Mouse (Mus musculus): ENCODE results near the gene Tmem9. TPM values are rescaled to one million over a fixed set of nuclear protein-coding genes. Genes with fewer than 3 reads are reported as not detected.
A peak's percentile ranks its signal among the peaks of the same experiment; 100 is the strongest.

Gene Tmem9
- total RNA-seq, 2 experiments from 2014 or later = 63.3 to 65.0 TPM

- intact Hi-C loops (cut with DNase I) = no loop called here
These were observed 10.6 kb downstream of the Tmem9 start for GRCm38 (mm10) chr1:136018390-136019189.

GRCm38 (mm10) chr1:136030201-136030600 lies 22.3 kb downstream of the Tmem9 start:
- intact Hi-C loops (cut with DNase I) = no loop called here
- no peak for DNase-seq (ENCODE audit: low spot score in 2 of 2)

More at GRCm38 (mm10) chr1:136018390-136019189, 10.6 kb downstream of the Tmem9 start:
- no peak for DNase-seq (ENCODE audit: low spot score in 2 of 2)

- intact Hi-C loops (cut with DNase I) = no loop called here
- DNase-seq (ENCODE audit: low spot score in 2 of 2) = no peak
These were observed 23.7 kb downstream of the Tmem9 start for GRCm38 (mm10) chr1:136031697-136032096.

GRCm38 (mm10) chr1:136032961-136033360 lies 25.0 kb downstream of the Tmem9 start:
- intact Hi-C loops (cut with DNase I) = no loop called here

GRCm38 (mm10) chr1:136038746-136039538 lies 31.0 kb downstream of the Tmem9 start:
- peak; percentile 41 to 82 for DNase-seq (ENCODE audit: low spot score in 2 of 2)
- intact Hi-C loops (cut with DNase I) = no loop called here

More at GRCm38 (mm10) chr1:136032961-136033360, 25.0 kb downstream of the Tmem9 start:
- DNase-seq (ENCODE audit: low spot score in 2 of 2) = no peak

GRCm38 (mm10) chr1:136040452-136040851 lies 32.5 kb downstream of the Tmem9 start:
- intact Hi-C loops (cut with DNase I) = loop anchor here (5.0 kb wide), 1 partner anchor 482 kb away; no protein-coding TSS in a partner anchor

GRCm38 (mm10) chr1:136040874-136041273 lies 32.9 kb downstream of the Tmem9 start:
- DNase-seq (ENCODE audit: low spot score in 2 of 2) = peak in 1 of 2 experiments; percentile 44
- intact Hi-C loops (cut with DNase I) = loop anchor here (5.0 kb wide), 1 partner anchor 481 kb away; no protein-coding TSS in a partner anchor

More at GRCm38 (mm10) chr1:136040452-136040851, 32.5 kb downstream of the Tmem9 start:
- no peak for DNase-seq (ENCODE audit: low spot score in 2 of 2)

- intact Hi-C loops (cut with DNase I) = loop anchor here (5.0 kb wide), 2 partner anchors 167 to 412 kb away; partner anchors contain the start of gene Mroh3
- peak; percentile 67 to 75 for DNase-seq (ENCODE audit: low spot score in 2 of 2)
These were observed 37.8 kb downstream of the Tmem9 start for GRCm38 (mm10) chr1:136045774-136046173.

- intact Hi-C loops (cut with DNase I) = loop anchor here (5.0 kb wide), 2 partner anchors 165 to 410 kb away; partner anchors contain the start of gene Mroh3
- DNase-seq (ENCODE audit: low spot score in 2 of 2) = no peak
These were observed 39.5 kb downstream of the Tmem9 start for GRCm38 (mm10) chr1:136047432-136047831.

GRCm38 (mm10) chr1:136047894-136048293 lies 39.9 kb downstream of the Tmem9 start:
- intact Hi-C loops (cut with DNase I) = loop anchor here (5.0 kb wide), 2 partner anchors 164 to 409 kb away; partner anchors contain the start of gene Mroh3
- DNase-seq (ENCODE audit: low spot score in 2 of 2) = no peak

- intact Hi-C loops (cut with DNase I) = loop anchor here (2.0 kb wide), 2 partner anchors 26 to 116 kb away; no protein-coding TSS in a partner anchor
- DNase-seq (ENCODE audit: low spot score in 2 of 2) = peak in 1 of 2 experiments; percentile 61
These were observed 42.5 kb downstream of the Tmem9 start, which contains the start of gene Ascl5 for GRCm38 (mm10) chr1:136050312-136051012. TSS of gene Ascl5 (plus strand) at chr1:136050804.

GRCm38 (mm10) chr1:136051013-136051315 lies 43.0 kb downstream of the Tmem9 start:
- intact Hi-C loops (cut with DNase I) = loop anchor here (2.0 kb wide), 2 partner anchors 26 to 116 kb away; no protein-coding TSS in a partner anchor
- DNase-seq (ENCODE audit: low spot score in 2 of 2) = peak in 1 of 2 experiments; percentile 45

GRCm38 (mm10) chr1:136051465-136051864 lies 43.5 kb downstream of the Tmem9 start:
- intact Hi-C loops (cut with DNase I) = loop anchor here (2.0 kb wide), 2 partner anchors 25 to 115 kb away; no protein-coding TSS in a partner anchor

GRCm38 (mm10) chr1:136052547-136052946 lies 44.6 kb downstream of the Tmem9 start, which contains the start of gene Cacna1s:
TSS of gene Cacna1s (plus strand) at chr1:136052750.
- intact Hi-C loops (cut with DNase I) = no loop called here
- DNase-seq (ENCODE audit: low spot score in 2 of 2) = no peak

More at GRCm38 (mm10) chr1:136051465-136051864, 43.5 kb downstream of the Tmem9 start:
- peak; percentile 81 to 93 for DNase-seq (ENCODE audit: low spot score in 2 of 2)

- intact Hi-C loops (cut with DNase I) = loop anchor here (2.0 kb wide), 1 partner anchor 77 kb away; no protein-coding TSS in a partner anchor
- DNase-seq (ENCODE audit: low spot score in 2 of 2) = peak; percentile 59 to 94
These were observed 47.8 kb downstream of the Tmem9 start for GRCm38 (mm10) chr1:136055771-136056170.

GRCm38 (mm10) chr1:136058594-136058993 lies 50.6 kb downstream of the Tmem9 start:
- DNase-seq (ENCODE audit: low spot score in 2 of 2) = no peak
- intact Hi-C loops (cut with DNase I) = no loop called here

- DNase-seq (ENCODE audit: low spot score in 2 of 2) = peak; percentile 84 to 91
- intact Hi-C loops (cut with DNase I) = no loop called here
These were observed 53.3 kb downstream of the Tmem9 start for GRCm38 (mm10) chr1:136061041-136061789.

GRCm38 (mm10) chr1:136061790-136062141 lies 53.8 kb downstream of the Tmem9 start:
- intact Hi-C loops (cut with DNase I) = no loop called here
- peak in 1 of 2 experiments; percentile 54 for DNase-seq (ENCODE audit: low spot score in 2 of 2)
